8 mouse cellular contexts compared by ENCODE assay signal in the genomic region with DNA sequence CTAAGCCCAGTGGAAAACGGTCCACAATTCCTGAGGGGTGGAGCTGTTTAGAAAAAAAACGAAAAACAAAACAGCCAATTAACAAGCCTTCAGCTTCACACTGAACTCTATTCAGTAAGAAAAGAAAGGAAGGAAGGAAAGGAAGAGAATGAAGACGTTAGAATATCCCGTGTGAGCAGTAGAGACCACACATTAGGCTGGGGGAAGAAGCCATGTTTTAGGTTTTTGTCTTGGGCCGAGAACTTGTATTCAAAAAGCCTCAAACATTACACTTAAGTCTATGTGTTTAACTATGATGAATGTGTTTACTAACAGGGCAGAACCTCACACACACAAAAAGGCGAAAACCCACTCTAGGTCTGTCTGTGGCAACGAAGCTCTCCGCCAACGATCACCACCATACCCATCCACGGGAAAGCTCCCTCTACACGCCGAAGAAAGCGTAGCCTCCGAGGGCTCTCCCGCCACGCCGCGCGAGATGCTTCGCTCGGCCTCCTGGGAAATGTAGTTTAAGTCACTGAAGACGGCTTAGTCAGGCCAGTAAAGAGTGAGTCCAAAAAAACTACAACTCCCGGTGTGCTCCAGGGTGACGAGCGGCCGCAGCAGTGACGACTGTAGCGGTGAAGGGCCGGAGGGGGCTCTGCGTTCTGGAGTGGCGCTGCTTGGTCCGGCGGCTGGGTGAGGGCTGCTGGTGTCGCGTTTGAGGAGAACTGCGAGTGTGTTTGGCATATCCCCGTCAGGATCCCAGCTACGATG. TPM values are rescaled to one million over a fixed set of nuclear protein-coding genes. Genes with fewer than 3 reads are reported as not detected.
DNase-seq lines count a peak whose midpoint lies in the region; ATAC-seq lines count a peak whose summit lies in the region.

No protein-coding gene starts in this region.

- H3K4me1 ChIP-seq in hindbrain, embryonic 14.5 days (replicated peaks; ENCODE audit: control insufficient read depth, insufficient read depth, low read length): peaks cover 26% of the 10 kb centered on the region

- peak; percentile 98 for DNase-seq in R1 (ENCODE audit: low read depth, low spot score)
- DNase-seq in cerebellum, postnatal 25 days: peak; percentile 95 to 96
- peak; percentile 88 to 89 for DNase-seq in frontal cortex, postnatal 25 days (ENCODE audit: low spot score in 2 of 2)
- DNase-seq in hindbrain, embryonic 14.5 days (ENCODE audit: low spot score): peak; percentile 98
- peak; percentile 95 for DNase-seq in layer of hippocampus, postnatal 36 days
- peak; percentile 98 for DNase-seq in lung, postnatal 36 days
- peak; percentile 98 for DNase-seq in retina, postnatal 1 day
- peak; percentile 84 to 93 for DNase-seq in urinary bladder, adult 18-20 months (ENCODE audit: low spot score in 2 of 2)

- H3K4me2 ChIP-seq in hindbrain, embryonic 14.5 days (replicated peaks): peak overlapping the region; percentile 91

- H3K9ac ChIP-seq in hindbrain, embryonic 14.5 days: peak overlapping the region; percentile 85

- peak overlapping the region; percentile 64 for H3K4me3 ChIP-seq in hindbrain, embryonic 14.5 days (replicated peaks; ENCODE audit: low read length)

- H3K27ac ChIP-seq in hindbrain, embryonic 14.5 days: peak overlapping the region; percentile 98

- H3K36me3 ChIP-seq in hindbrain, embryonic 14.5 days (replicated peaks; ENCODE audit: control insufficient read depth, insufficient read depth): no peaks in the 10 kb centered on the region

- no peaks in the 10 kb centered on the region for H3K27me3 ChIP-seq in hindbrain, embryonic 14.5 days (ENCODE audit: control insufficient read depth, insufficient read depth, low read length)

- peak; percentile 100 for ATAC-seq in hindbrain, embryonic 14.5 days (ENCODE audit: low FRiP score)

- under 1% methylated on average over 38 of the region's 38 CpGs for WGBS in hindbrain, embryonic 14.5 days

- H3K9me3 ChIP-seq in hindbrain, embryonic 14.5 days (ENCODE audit: control insufficient read depth, low read length): no peaks in the 10 kb centered on the region

RNA-seq across cellular contexts. Expression of gene Gm4353, which starts 8.5 kb away (rescaled TPM):
- 0.40 and 1.3 TPM in 2 replicates for polyA plus RNA-seq in hindbrain, embryonic 14.5 days (2014; fragmentation: Nextera tagmentation; extraction: Ambion mirVana)
- 1 to 10 TPM; 2.6 to 4.7 TPM for total RNA-seq in layer of hippocampus, postnatal 36 days (2021)

RNA-seq across cellular contexts. Expression of gene 1110004F10Rik, which starts 53.7 kb away (rescaled TPM):
- polyA plus RNA-seq in hindbrain, embryonic 14.5 days (2014; fragmentation: Nextera tagmentation; extraction: Ambion mirVana): 316 and 322 TPM in 2 replicates
- total RNA-seq in layer of hippocampus, postnatal 36 days (2021): 100 to 1,000 TPM; 101 to 103 TPM

RNA-seq across cellular contexts. Expression of gene Sox6, which starts 54.3 kb away (rescaled TPM):
- polyA plus RNA-seq in hindbrain, embryonic 14.5 days (2014; fragmentation: Nextera tagmentation; extraction: Ambion mirVana): 29.7 and 32.7 TPM in 2 replicates
- total RNA-seq in layer of hippocampus, postnatal 36 days (2021): 10 to 100 TPM; 24.3 to 34.7 TPM

Comparison
In these comparisons a context has a peak if more than half of its experiments do, and no peak if none do; other contexts are left out.
1. Peak in every context shown above with its lines: DNase-seq, ATAC-seq, H3K4me3 ChIP-seq and H3K27ac ChIP-seq.